In the genomic region with DNA sequence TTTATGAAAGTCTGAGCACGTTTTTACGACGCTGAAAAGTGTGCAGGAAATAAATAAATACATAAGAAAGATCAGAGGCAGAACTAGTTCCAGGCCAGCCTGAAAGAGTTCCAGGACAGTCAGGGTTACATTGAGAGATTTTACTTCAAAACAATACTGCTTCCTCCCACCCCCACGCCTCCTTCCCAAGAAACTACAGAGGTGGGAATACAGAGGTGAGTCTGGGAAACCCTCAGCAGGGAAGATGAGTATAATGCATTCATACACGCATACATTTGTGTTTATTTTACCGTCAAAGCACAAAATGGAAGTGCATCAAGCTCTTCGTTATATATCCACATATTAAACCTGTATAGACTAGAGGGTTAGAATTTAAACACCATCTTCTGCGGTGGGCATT, we compare ENCODE assay signal across 8 mouse cellular contexts. TPM values are rescaled to one million over a fixed set of nuclear protein-coding genes. Genes with fewer than 3 reads are reported as not detected.
A peak's percentile ranks its signal among the peaks of the same experiment; 100 is the strongest.
DNase-seq lines count a peak whose midpoint lies in the region; ATAC-seq and TF ChIP-seq lines count a peak whose summit lies in the region.

No protein-coding gene starts in this region.

- H3K9ac ChIP-seq in heart, embryonic 12.5 days: peak overlapping the region; percentile 88
- peak overlapping the region; percentile 100 for H3K9ac ChIP-seq in forebrain, embryonic 16.5 days (replicated peaks; ENCODE audit: low read depth, low read length)
- peak overlapping the region; percentile 97 for H3K9ac ChIP-seq in limb, embryonic 13.5 days

- no peak for TF ChIP-seq POLR2A in small intestine, adult 2 months (IDR thresholded peaks at IDR 0.05; ENCODE audit: low read depth, low read length)

- no peak for ATAC-seq in heart, embryonic 12.5 days (ENCODE audit: insufficient number of reproducible peaks, low FRiP score)
- ATAC-seq in activated CD4-positive, CD25-positive, alpha-beta regulatory T cell, adult 4 months: peak; percentile 0
- ATAC-seq in forebrain, embryonic 16.5 days: peak; percentile 6
- ATAC-seq in limb, embryonic 13.5 days (ENCODE audit: low FRiP score, low read depth): peak; percentile 4; the same call in 1 of the 2 replicates

- WGBS in heart, embryonic 12.5 days: under 1% methylated on average over 8 of the region's 8 CpGs
- WGBS in forebrain, embryonic 16.5 days: 1% methylated on average over 8 of the region's 8 CpGs
- WGBS in limb, embryonic 13.5 days: under 1% methylated on average over 8 of the region's 8 CpGs
- under 1% methylated on average over 8 of the region's 8 CpGs for WGBS in small intestine, adult 2 months

- no peaks in the 10 kb centered on the region for H3K36me3 ChIP-seq in heart, embryonic 12.5 days
- H3K36me3 ChIP-seq in forebrain, embryonic 16.5 days (ENCODE audit: control insufficient read depth, insufficient read depth): no peaks in the 10 kb centered on the region
- H3K36me3 ChIP-seq in limb, embryonic 13.5 days: no peaks in the 10 kb centered on the region
- no peaks in the 10 kb centered on the region for H3K36me3 ChIP-seq in small intestine, adult 2 months (ENCODE audit: control insufficient read depth, insufficient read depth, low read length)

- H3K9me3 ChIP-seq in heart, embryonic 12.5 days (replicated peaks): no peaks in the 10 kb centered on the region
- no peaks in the 10 kb centered on the region for H3K9me3 ChIP-seq in forebrain, embryonic 16.5 days (ENCODE audit: control insufficient read depth, low read length)
- H3K9me3 ChIP-seq in limb, embryonic 13.5 days: no peaks in the 10 kb centered on the region

- H3K4me3 ChIP-seq in heart, embryonic 12.5 days: peak overlapping the region; percentile 77
- H3K4me3 ChIP-seq in forebrain, embryonic 16.5 days (replicated peaks; ENCODE audit: low read length): peak overlapping the region; percentile 92
- peak overlapping the region; percentile 79 for H3K4me3 ChIP-seq in limb, embryonic 13.5 days
- peak overlapping the region; percentile 76 for H3K4me3 ChIP-seq in small intestine, adult 2 months (ENCODE audit: low read depth, low read length)

- no peaks in the 10 kb centered on the region for H3K27me3 ChIP-seq in heart, embryonic 12.5 days (replicated peaks)
- no peaks in the 10 kb centered on the region for H3K27me3 ChIP-seq in forebrain, embryonic 16.5 days (replicated peaks; ENCODE audit: control insufficient read depth, insufficient read depth, low read length)
- no peaks in the 10 kb centered on the region for H3K27me3 ChIP-seq in limb, embryonic 13.5 days
- H3K27me3 ChIP-seq in small intestine, adult 2 months (ENCODE audit: control insufficient read depth, insufficient read depth, low read length): no peaks in the 10 kb centered on the region

- peaks cover 29% of the 10 kb centered on the region for H3K4me1 ChIP-seq in heart, embryonic 12.5 days (replicated peaks)
- peaks cover 19% of the 10 kb centered on the region for H3K4me1 ChIP-seq in forebrain, embryonic 16.5 days (replicated peaks; ENCODE audit: control insufficient read depth, insufficient read depth, low read length)
- H3K4me1 ChIP-seq in limb, embryonic 13.5 days: peaks cover 34% of the 10 kb centered on the region
- H3K4me1 ChIP-seq in small intestine, adult 2 months (ENCODE audit: control insufficient read depth, insufficient read depth, insufficient read length, low read length): peaks cover 10% of the 10 kb centered on the region; the same call in 1 of the 2 replicates

- no peak for DNase-seq in heart, postnatal 36 days
- no peak for DNase-seq in right cerebral cortex, postnatal 14 days
- no peak for DNase-seq in layer of hippocampus, adult 9-10 months (ENCODE audit: low spot score)

- intact Hi-C loops in heart, postnatal 36 days (cut with DNase I): loop anchor here (2.0 kb wide), 2 partner anchors 74 to 354 kb away; no protein-coding TSS in a partner anchor

- H3K27ac ChIP-seq in heart, embryonic 12.5 days (ENCODE audit: poor library complexity, severe bottlenecking): peak overlapping the region; percentile 100
- peak overlapping the region; percentile 100 for H3K27ac ChIP-seq in forebrain, embryonic 16.5 days (ENCODE audit: low read length)
- H3K27ac ChIP-seq in limb, embryonic 13.5 days: peak overlapping the region; percentile 100
- peak overlapping the region; percentile 100 for H3K27ac ChIP-seq in small intestine, adult 2 months (ENCODE audit: insufficient read depth, low read depth, low read length)

- peak overlapping the region; percentile 73 for H3K4me2 ChIP-seq in heart, embryonic 12.5 days
- H3K4me2 ChIP-seq in forebrain, embryonic 16.5 days (ENCODE audit: low read length): peak overlapping the region; percentile 73
- peak overlapping the region; percentile 72 for H3K4me2 ChIP-seq in limb, embryonic 13.5 days (replicated peaks)

- no peak for TF ChIP-seq CTCF in small intestine, adult 2 months (IDR thresholded peaks at IDR 0.05; ENCODE audit: extremely low read depth, insufficient read length, insufficient replicate concordance, low read depth, low read length)

RNA-seq across cellular contexts. Expression of a gene that starts 1.1 kb away (rescaled TPM):
- polyA plus RNA-seq in heart, embryonic 12.5 days (2016; fragmentation: Nextera tagmentation; extraction: Ambion mirVana): 19.9 and 20.9 TPM in 2 replicates
- 10 to 100 TPM; 11.5 to 15.0 TPM for total RNA-seq in heart, postnatal 36 days (2021)
- polyA plus RNA-seq in activated CD4-positive, CD25-positive, alpha-beta regulatory T cell, adult 4 months (2017; shearing (Covaris generic)): 1 to 10 TPM; 9.0 to 10.0 TPM
- polyA plus RNA-seq in forebrain, embryonic 16.5 days (2015; fragmentation: Nextera tagmentation; extraction: Ambion mirVana): 5.2 and 5.8 TPM in 2 replicates
- polyA plus RNA-seq in limb, embryonic 13.5 days (2015; fragmentation: Nextera tagmentation; extraction: Ambion mirVana): 11.5 and 15.4 TPM in 2 replicates
- 11.0 and 16.2 TPM in 2 replicates for polyA plus RNA-seq in small intestine, adult 2 months (2012; rRNA removed)
